Mouse (Mus musculus) lung, postnatal 10 days (tissue): ENCODE results near the gene Thoc2.
"Not testable (repeated sequence)": the region's sequence is repeated elsewhere in the genome, so short reads cannot be mapped to it uniquely, and the experiment has no call there.

Experiments used
- DNase-seq: peaks from one replicate; pipeline ENCODE4 v3.0.0; 2021

Gene Thoc2

DNA sequence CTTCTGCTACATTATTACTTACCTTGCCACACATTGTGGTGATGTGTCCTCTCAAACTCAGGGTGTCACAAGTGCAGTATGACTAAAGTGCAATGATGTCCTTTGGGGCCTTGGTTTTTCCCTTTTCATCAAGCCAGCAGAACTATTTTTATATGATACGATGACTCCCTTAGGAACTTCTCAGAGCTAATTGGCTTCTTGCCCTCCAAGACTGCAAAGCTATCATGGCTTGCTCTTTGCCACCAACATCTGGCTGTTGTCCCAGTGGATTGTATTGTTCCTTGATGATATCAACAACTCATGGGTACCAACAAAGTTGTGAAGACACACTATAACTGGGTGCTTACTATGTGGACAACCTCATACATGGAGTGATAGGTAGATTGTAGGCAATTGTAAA, at the start of gene Thoc2:
TSS of gene Thoc2 (minus strand) at position 101 of the 400 bp plus-strand sequence.
- no peak for DNase-seq

DNA sequence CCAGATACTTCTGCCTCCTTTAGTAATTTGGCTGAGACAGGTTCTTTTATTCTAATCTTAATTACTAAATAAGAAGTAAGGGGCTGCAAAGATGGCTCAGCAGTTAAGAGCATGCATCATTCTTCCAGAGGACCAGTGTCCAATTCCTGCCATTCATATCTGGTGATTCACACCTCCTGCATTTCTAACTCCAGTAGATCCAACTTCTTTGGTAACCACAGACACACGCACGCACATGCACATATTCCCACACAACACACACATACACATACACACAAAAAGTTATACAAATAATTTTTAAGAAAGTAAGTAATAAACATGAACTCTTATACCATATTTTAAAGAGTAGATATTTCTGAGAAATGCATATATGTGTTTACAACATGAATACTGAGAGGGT, 49.6 kb upstream of the Thoc2 start:
- DNase-seq, result no peak

DNA sequence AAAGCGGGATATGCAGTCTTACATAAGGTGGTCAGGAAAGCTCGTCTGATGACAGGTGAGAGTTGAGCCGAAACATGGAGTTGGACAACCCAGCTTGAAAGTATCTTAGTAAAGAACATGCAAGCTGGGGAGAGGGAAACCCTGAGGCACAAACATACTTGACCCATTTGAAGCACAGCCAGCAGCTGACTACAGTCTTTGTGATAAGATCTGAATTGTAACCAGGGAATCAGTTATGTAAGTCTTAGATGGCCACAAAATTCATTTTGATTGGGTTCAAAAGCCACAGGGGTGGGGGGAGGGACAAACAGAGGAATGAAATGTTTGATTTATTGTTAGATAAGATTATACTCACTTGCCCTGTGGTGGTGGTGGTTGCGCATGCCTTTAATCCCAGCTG, 48.9 kb upstream of the Thoc2 start:
- DNase-seq, result peak; percentile 2

DNA sequence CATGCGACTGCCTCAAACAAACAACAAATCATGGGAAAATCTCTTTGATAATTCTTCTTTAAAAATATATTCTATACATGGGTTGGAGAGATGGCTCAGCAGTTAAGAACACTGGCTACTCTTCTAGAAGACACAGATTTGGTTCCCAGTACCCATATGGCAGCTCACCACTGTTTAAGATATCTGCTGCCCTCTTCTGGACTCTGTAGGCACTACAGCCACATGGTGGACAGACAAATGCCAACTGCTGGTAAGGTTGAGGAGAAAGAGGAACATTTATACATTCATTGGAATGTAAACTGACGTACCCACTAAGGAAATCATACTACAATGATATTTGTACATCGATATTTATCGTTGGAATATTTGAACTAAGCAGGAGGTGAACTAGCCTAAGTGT, 36.7 kb upstream of the Thoc2 start:
- DNase-seq, result peak; percentile 6

DNA sequence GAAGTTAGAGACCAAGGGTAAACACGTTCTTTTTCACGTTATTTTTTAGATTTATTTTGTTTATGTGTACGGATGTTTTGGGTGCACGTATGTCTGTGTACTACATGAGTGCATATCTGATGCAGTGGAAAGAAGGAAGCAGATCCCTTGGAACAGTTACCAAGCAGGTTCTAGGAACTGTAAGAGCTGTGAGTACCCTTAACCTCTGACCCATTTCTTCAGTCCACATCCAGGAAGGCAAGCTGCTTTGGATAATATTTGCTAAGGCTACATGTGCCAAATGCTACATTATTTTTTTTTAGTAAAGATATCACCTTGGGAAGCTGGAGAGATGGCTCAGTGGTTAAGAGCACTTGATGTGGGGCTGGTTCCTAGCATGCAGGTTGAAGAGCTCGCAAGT, 21.4 kb upstream of the Thoc2 start:
- DNase-seq, result peak; percentile 2

DNA sequence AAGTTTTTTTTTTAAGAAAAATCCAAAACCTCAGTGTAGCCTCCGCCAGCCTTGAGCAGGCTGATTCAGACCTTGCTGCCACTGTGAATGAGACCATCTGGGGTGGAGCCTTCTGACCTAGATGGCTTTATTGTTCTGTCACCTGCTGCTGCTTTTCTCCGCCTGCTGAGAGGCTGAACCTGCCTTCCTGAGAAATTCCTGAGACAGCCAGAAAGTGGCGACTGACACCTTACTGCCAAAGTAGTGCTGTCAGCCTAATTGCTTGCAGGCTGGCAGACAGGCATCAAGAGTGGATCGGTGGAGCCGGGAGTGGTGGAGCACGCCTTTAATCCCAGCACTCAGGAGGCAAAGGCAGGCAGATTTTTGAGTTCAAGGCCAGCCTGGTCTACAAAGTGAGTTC, 11.3 kb upstream of the Thoc2 start:
- DNase-seq, result not testable (repeated sequence)

DNA sequence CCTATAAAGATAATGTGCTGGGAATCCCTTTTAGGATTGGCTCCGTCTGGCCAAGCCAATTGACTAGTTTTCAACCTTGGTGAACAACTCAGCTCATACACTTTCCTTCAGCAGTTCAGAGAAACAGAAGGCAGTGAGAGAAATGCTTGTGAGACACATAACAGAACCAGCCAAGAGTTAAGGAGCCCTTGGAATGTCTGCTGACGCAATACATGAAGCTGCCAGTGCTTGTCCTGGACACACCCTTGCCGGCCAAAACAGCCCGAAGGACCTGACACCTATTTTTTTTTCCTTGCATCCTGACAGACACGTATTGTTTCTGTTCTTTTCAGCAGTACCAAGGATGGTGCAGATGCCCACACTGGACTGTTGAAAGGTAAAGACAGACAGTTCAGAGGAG, 4.2 kb upstream of the Thoc2 start:
- peak; percentile 18 for DNase-seq

DNA sequence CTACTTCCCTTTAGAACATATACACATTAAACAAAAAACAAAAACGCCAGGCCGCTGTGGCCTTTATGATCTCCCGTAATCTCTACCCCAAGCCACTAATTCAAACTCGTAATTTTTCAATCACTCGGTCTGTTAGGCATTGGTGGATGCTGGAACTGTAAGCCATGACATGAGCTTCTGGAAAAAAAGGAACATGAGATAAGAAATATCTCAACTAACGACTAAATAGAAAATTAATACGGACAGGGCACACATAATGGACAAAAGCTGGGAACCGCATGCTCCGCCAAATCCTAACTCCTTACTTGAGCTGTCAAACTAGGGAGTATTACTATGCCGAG, 8.4 kb downstream of the Thoc2 start:
- no peak for DNase-seq

DNA sequence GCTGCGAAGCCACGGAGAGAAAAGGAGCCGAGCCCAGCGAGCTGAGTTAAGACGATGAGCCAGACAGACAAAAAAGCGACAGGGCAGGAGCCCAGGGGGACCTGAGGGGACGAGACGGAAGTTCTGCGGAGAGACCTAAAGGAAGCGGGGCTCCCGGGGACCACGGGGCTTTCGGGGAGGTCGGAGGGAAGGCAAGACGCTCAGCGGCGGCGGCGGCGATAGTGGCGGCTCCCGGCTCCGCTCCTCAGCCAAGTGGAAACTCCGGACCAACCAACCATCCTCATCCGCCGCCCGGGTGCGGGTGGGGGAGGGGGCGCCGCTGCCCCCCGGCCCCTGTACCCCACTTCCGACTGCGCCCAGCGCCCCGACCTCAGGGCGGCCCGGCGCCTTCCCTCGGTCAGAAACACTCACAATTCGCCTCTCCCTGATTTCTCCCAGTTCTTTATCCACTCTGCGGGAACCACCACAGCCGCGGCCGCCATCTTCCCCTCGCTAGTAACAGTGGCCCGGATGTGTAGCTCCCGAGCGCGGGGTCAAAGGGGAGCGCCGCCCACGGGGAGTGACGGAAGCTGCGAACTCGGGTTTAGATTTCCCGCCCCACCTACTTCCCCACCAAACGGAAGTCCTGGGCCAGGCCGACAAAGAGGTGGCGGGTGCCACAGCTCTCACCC, 8.9 kb downstream of the Thoc2 start:
- DNase-seq, result peak; percentile 94

DNA sequence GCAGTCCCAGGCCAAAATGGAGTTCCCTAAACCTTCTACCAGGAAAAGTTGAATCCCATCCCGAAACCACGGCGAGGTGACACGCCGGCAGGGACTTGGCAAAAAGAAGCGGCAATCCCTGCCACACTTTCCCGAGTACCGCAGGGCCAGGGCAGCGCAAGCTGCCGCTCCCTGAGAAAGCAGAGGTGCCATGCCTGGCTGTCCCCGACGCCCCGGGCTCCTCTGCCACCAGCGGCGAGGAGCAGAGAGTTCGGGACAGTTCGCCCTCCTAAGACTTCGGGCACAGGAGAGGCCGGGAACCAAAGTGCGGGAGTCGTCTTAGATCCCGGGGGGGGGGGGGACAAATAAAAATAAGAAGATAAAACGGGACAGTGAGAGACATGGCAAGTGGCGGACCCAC, 9.5 kb downstream of the Thoc2 start:
- DNase-seq, result peak; percentile 14

DNA sequence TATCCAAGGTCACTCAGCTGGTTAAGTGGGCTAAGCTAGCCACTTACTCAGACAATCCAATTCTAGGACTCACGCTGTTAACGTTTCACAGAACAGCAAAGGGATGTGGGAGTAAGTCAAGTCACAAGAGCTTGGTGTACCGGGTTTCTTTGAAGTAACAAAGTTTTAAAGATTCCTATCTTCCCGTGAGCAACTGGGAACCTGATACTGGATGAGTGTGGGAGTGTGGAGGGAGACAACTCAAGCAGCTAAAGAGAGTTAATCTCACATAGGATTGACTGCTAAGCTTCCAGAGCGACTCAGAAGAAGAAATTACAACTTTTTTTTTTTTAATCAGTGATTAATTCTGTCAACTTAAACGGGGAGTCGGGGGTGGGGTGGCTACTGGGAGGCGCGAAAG, 10.0 kb downstream of the Thoc2 start:
- DNase-seq, result no peak

DNA sequence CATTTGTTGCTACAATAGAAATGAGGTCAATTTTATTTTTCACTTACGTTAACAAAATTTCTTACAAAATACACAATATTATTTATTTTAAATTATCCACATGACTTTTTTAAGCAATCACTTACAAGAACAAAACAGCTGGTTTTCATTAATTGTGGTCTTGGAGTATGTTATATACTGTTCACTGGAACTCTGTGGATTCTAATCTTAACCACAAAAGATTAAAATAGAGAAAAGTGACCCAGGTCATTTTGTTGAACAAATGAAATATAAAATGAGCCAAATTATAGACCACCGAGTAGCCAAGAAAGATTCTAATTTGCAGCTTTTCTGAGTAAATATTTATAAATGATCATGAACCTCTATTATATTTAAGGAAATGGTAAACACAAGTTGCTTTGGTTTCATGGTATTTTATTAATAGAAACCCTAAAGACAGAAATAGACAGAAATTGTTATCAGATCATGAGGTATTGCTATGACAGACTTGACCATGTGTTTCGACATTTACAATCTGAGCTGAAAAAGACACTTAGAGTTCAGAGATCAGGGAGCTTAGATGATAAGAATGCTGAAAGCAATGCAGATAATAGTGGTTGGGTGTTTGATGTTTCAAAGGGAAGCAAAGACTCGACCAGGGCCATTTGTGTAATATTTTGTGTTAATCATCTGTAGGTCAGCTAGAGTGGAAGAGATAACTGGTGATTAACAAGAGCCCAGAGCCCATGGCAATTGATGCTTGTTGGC, 35.5 kb downstream of the Thoc2 start:
- DNase-seq, result no peak

DNA sequence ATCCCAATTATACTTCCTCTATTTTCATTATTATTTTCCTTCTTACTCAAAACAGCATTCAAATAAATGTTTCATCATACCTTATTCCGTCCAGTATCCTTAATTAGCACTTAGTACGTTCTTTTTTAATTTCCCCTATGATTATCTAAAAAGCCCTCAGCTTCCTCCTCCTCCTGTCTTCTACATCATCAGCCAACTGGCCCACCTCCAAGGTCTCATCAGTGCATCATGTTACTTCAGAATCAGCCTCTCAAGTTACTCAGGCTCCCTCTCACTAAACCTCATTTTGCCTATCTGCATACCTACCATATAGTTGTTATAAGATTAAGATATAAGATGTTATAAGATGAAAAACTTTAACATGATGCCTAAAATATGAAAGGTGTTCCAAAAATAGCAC, 43.9 kb downstream of the Thoc2 start:
- no peak for DNase-seq

DNA sequence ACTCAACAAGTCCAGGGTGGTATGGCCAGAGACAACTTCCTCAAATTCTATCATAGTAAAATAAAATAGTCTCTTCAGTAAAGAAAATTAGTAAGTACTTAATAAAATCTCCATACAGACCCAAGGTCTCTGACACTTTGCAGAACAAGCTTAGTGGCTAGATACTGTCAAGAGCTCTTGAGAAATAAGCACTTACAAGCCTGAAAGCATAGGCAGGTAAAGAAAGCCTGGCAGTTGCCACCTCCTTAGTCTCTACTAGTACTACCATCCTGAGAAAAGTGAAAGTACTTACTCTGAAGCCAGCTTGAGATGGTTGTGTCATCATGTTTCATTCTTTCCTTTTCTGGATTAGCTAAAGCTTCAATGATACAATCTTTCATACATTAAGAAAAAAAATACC, 82.7 kb downstream of the Thoc2 start:
- DNase-seq, result no peak

DNA sequence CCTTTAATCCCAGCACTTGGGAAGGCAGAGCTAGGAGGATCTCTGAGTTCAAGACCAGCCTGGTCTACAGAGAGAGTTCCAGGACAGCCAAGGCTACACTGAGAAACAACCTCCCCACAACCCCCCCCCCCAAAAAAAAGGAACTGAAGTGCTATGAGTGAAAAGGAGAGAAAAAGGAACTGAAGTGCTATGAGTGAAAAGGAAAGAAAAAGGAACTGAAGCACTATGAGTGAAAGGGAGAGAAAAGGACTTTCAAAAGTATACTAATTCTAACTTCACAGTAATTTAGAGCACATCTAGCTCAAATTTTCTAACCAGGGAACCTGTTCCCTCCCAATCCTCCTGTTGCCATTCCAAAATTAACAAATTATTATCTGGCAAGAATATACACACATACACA, 114.9 kb downstream of the Thoc2 start:
- DNase-seq, result no peak

DNA sequence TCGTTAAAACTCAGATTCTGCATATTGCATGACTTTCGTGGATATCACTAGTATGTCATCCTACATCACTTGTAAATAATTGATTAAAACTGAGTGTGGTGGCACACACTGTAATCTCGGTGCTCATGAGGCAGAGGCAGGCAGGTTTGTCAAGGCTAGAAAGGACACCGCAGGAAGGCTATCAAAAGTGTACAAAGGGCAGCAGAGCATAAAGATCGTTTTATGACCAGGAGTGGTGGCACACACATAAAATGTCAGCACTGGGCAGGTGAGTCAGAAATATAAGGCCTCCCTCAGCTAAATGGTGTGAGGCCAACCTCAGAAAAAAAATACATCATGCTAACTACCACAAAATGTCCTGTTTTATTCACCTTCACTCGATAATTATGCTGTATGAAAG, 127.2 kb downstream of the Thoc2 start:
- no peak for DNase-seq
